In genomic region chr14:30573983-30574584, GRCm38 (mm10) we compare ENCODE assay signal across 9 mouse cellular contexts. TPM values are rescaled to one million over a fixed set of nuclear protein-coding genes. Genes with fewer than 3 reads are reported as not detected.
DNase-seq lines count a peak whose midpoint lies in the region; ATAC-seq and TF ChIP-seq lines count a peak whose summit lies in the region.
"Had no signal": no experiment of that assay in that cellular context is flagged by ENCODE, and none has a peak within 500 bp of the region (broad histone marks: within the 10 kb centered on the region; RNA-seq: fewer than 3 reads in every experiment).

No protein-coding gene starts in this region.

- ATAC-seq in hindbrain, embryonic 14.5 days (ENCODE audit: low FRiP score) = peak; percentile 69; the same call in 1 of the 2 replicates
- peak; percentile 67 for ATAC-seq in lung, postnatal 0 days

- no peak overlapping the region; the same call in 1 of the 2 replicates for H3K27ac ChIP-seq in MEL (ENCODE audit: control insufficient read depth, low read depth, low read length)
- H3K27ac ChIP-seq in forebrain, embryonic 10.5 days = no peak overlapping the region; the same call in 1 of the 2 replicates
- H3K27ac ChIP-seq in hindbrain, embryonic 14.5 days = no peak overlapping the region
- no peak overlapping the region for H3K27ac ChIP-seq in lung, postnatal 0 days (ENCODE audit: low read length)
- H3K27ac ChIP-seq: heart, embryonic 15.5 days had no signal

- H3K9me3 ChIP-seq in MEL (replicated peaks; ENCODE audit: insufficient read depth, low read length) = no peaks in the 10 kb centered on the region
- no peaks in the 10 kb centered on the region for H3K9me3 ChIP-seq in forebrain, embryonic 10.5 days
- H3K9me3 ChIP-seq in hindbrain, embryonic 14.5 days (ENCODE audit: control insufficient read depth, low read length) = no peaks in the 10 kb centered on the region
- H3K9me3 ChIP-seq in lung, postnatal 0 days (ENCODE audit: low read length) = no peaks in the 10 kb centered on the region
- H3K9me3 ChIP-seq: heart, embryonic 15.5 days had no signal

- no peak overlapping the region for H3K4me2 ChIP-seq in hindbrain, embryonic 14.5 days (replicated peaks)
- H3K4me2 ChIP-seq in lung, postnatal 0 days (replicated peaks; ENCODE audit: low read depth, low read length) = no peak overlapping the region
- H3K4me2 ChIP-seq: heart, embryonic 15.5 days had no signal

- no peaks in the 10 kb centered on the region for H3K27me3 ChIP-seq in MEL (ENCODE audit: control insufficient read depth in 1 of 2, insufficient read depth in 2 of 2, low read length in 2 of 2)
- H3K27me3 ChIP-seq in forebrain, embryonic 10.5 days (ENCODE audit: poor library complexity, severe bottlenecking) = no peaks in the 10 kb centered on the region
- H3K27me3 ChIP-seq in hindbrain, embryonic 14.5 days (ENCODE audit: control insufficient read depth, insufficient read depth, low read length) = no peaks in the 10 kb centered on the region
- H3K27me3 ChIP-seq in lung, postnatal 0 days (replicated peaks; ENCODE audit: insufficient read depth, low read length) = no peaks in the 10 kb centered on the region
- H3K27me3 ChIP-seq: heart, embryonic 15.5 days had no signal

- H3K79me2 ChIP-seq in MEL (ENCODE audit: control insufficient read depth, insufficient read depth, low read length, poor library complexity) = no peaks in the 10 kb centered on the region; the same call in 1 of the 2 replicates

- no peak overlapping the region for H3K4me3 ChIP-seq in MEL (ENCODE audit: control insufficient read depth in 1 of 2, insufficient read depth in 1 of 2, low read depth in 2 of 2, low read length in 2 of 2)
- no peak overlapping the region for H3K4me3 ChIP-seq in forebrain, embryonic 10.5 days
- H3K4me3 ChIP-seq in hindbrain, embryonic 14.5 days (replicated peaks; ENCODE audit: low read length) = no peak overlapping the region
- H3K4me3 ChIP-seq in lung, postnatal 0 days (ENCODE audit: low read depth, low read length) = no peak overlapping the region
- H3K4me3 ChIP-seq: heart, embryonic 15.5 days had no signal

- H3K36me3 ChIP-seq in MEL (ENCODE audit: control insufficient read depth in 1 of 2, insufficient read depth in 2 of 2, low read length in 2 of 2) = peaks cover 22 to 31% of the 10 kb centered on the region in 2 experiments
- peaks cover 75% of the 10 kb centered on the region for H3K36me3 ChIP-seq in forebrain, embryonic 10.5 days (replicated peaks)
- H3K36me3 ChIP-seq in hindbrain, embryonic 14.5 days (replicated peaks; ENCODE audit: control insufficient read depth, insufficient read depth) = peaks cover 67% of the 10 kb centered on the region
- H3K36me3 ChIP-seq in lung, postnatal 0 days (ENCODE audit: insufficient read depth, low read length) = peaks cover 23% of the 10 kb centered on the region

- peak; percentile 91 for DNase-seq in MEL (ENCODE audit: low read depth, low spot score)
- DNase-seq in c-Kit-positive CD71-negative TER-119-negative erythroid progenitor cells, embryonic 14.5 days (ENCODE audit: low read depth) = peak; percentile 74
- peak; percentile 69 for DNase-seq in forebrain, embryonic 10.5 days (ENCODE audit: extremely low spot score, low spot score)
- peak; percentile 87 for DNase-seq in hindbrain, embryonic 14.5 days (ENCODE audit: low spot score)
- peak; percentile 86 to 88 for DNase-seq in layer of hippocampus, postnatal 10 days (ENCODE audit: low spot score in 2 of 2)
- DNase-seq in lung, postnatal 0 days (ENCODE audit: low spot score) = peak; percentile 82
- peak; percentile 69 for DNase-seq in ovary, postnatal 36 days (ENCODE audit: low spot score)
- DNase-seq in thymus, postnatal 14 days = peak; percentile 76

- no peak overlapping the region for H3K9ac ChIP-seq in MEL (ENCODE audit: control insufficient read depth, low read depth, low read length, poor library complexity, severe bottlenecking)
- H3K9ac ChIP-seq in hindbrain, embryonic 14.5 days = no peak overlapping the region
- no peak overlapping the region for H3K9ac ChIP-seq in lung, postnatal 0 days (replicated peaks; ENCODE audit: low read depth)

- TF ChIP-seq RAD21 in MEL (IDR thresholded peaks at IDR 0.05; ENCODE audit: low read depth, low read length) = peak; percentile 68

- TF ChIP-seq POLR2A in MEL (IDR thresholded peaks at IDR 0.05; ENCODE audit: control insufficient read depth in 1 of 2, insufficient read depth in 1 of 2, low read depth in 1 of 2, low read length in 2 of 2, poor library complexity in 1 of 2) = no peak; a peak in 1 of 4 replicates

- peak; percentile 56 to 98 (median 88) for TF ChIP-seq CTCF in MEL (IDR thresholded peaks at IDR 0.05 in 2 of 3, conservative IDR thresholded peaks at IDR 0.05 in 1 of 3; ENCODE audit: control insufficient read depth in 1 of 3, insufficient read depth in 1 of 3, low read depth in 2 of 3, low read length in 3 of 3, poor library complexity in 1 of 3, severe bottlenecking in 1 of 3)
- peak; percentile 98 for TF ChIP-seq CTCF in lung, postnatal 0 days (IDR thresholded peaks at IDR 0.05)

- TF ChIP-seq EP300 in MEL (IDR thresholded peaks at IDR 0.05; ENCODE audit: low read depth in 1 of 2, low read length in 2 of 2) = peak in 1 of 2 experiments; percentile 23; a peak in 1 of 4 replicates
- TF ChIP-seq EP300 in lung, postnatal 0 days (IDR thresholded peaks at IDR 0.05) = no peak

- peaks cover 27 to 32% of the 10 kb centered on the region in 2 experiments for H3K4me1 ChIP-seq in MEL (ENCODE audit: control insufficient read depth in 1 of 2, insufficient read depth in 2 of 2, low read length in 2 of 2)
- no peaks in the 10 kb centered on the region for H3K4me1 ChIP-seq in forebrain, embryonic 10.5 days
- H3K4me1 ChIP-seq in hindbrain, embryonic 14.5 days (replicated peaks; ENCODE audit: control insufficient read depth, insufficient read depth, low read length) = no peaks in the 10 kb centered on the region
- H3K4me1 ChIP-seq in lung, postnatal 0 days (ENCODE audit: insufficient read depth, low read depth, low read length) = no peaks in the 10 kb centered on the region

- 73% methylated on average over 6 of the region's 6 CpGs for WGBS in forebrain, embryonic 10.5 days
- WGBS in hindbrain, embryonic 14.5 days = 70% methylated on average over 6 of the region's 6 CpGs
- WGBS in lung, postnatal 0 days = 56% methylated on average over 6 of the region's 6 CpGs

TF ChIP-seq in MEL, 35 proteins besides CTCF, POLR2A, EP300 and RAD21:
- TF ChIP-seq JUND (IDR thresholded peaks at IDR 0.05; ENCODE audit: low read depth, low read length) (no peak), TCF12 (IDR thresholded peaks at IDR 0.05; ENCODE audit: low read depth, low read length) (no peak), TBP (IDR thresholded peaks at IDR 0.05; ENCODE audit: low read depth, low read length) (0 out of 2 replicates have a peak, but pooled peaks have one; percentile 22), BHLHE40 (IDR thresholded peaks at IDR 0.05; ENCODE audit: borderline replicate concordance, low read depth, low read length) (no peak), SIN3A (IDR thresholded peaks at IDR 0.05; ENCODE audit: low read length) (peak; percentile 79), ZC3H11A (IDR thresholded peaks at IDR 0.05; ENCODE audit: low read depth, low read length) (peak; percentile 60), SMC3 (IDR thresholded peaks at IDR 0.05; ENCODE audit: low read depth, low read length) (peak; percentile 83), GABPA (IDR thresholded peaks at IDR 0.05; ENCODE audit: low read depth, low read length) (no peak), KAT2A (conservative IDR thresholded peaks at IDR 0.05; ENCODE audit: low read depth, low read length) (no peak), HCFC1 (IDR thresholded peaks at IDR 0.05; ENCODE audit: low read depth, low read length) (peak; percentile 22; the same call in 1 of the 2 replicates), MYC (IDR thresholded peaks at IDR 0.05; ENCODE audit: low read depth, low read length) (peak; percentile 85), MAX (IDR thresholded peaks at IDR 0.05; ENCODE audit: low read length) (peak; percentile 53), NRF1 (IDR thresholded peaks at IDR 0.05; ENCODE audit: insufficient read depth, low read depth, low read length, poor library complexity, severe bottlenecking) (no peak), MXI1 (IDR thresholded peaks at IDR 0.05; ENCODE audit: low read depth, low read length) (peak; percentile 79), POLR2AphosphoS5 (IDR thresholded peaks at IDR 0.05; ENCODE audit: borderline replicate concordance, low read depth, low read length) (no peak), MAZ (IDR thresholded peaks at IDR 0.05; ENCODE audit: low read depth, low read length) (no peak), ZMIZ1 (IDR thresholded peaks at IDR 0.05; ENCODE audit: low read depth, low read length) (no peak)

RNA-seq across cellular contexts. Expression of gene Tkt, which starts 25.9 kb away (rescaled TPM):
- total RNA-seq in MEL (2012; rRNA removed) = 636 and 640 TPM in 2 replicates
- 1,000 to 10,000 TPM in 1 of 2 experiments, 100 to 1,000 TPM in 1; 115 to 1,273 TPM for polyA plus RNA-seq in MEL (2012; ENCODE audit: insufficient read depth in 1 of 2, insufficient read length in 2 of 2, low read depth in 1 of 2, low replicate concordance in 2 of 2, missing spikeins in 1 of 2)
- 338 and 351 TPM in 2 replicates for polyA plus RNA-seq in forebrain, embryonic 10.5 days (2016; fragmentation: Nextera tagmentation; extraction: Ambion mirVana)
- 110 and 144 TPM in 2 replicates for polyA plus RNA-seq in hindbrain, embryonic 14.5 days (2014; fragmentation: Nextera tagmentation; extraction: Ambion mirVana)
- total RNA-seq in layer of hippocampus, postnatal 10 days (2021) = 100 to 1,000 TPM; 208 to 226 TPM
- polyA plus RNA-seq in lung, postnatal 0 days (2015; fragmentation: Nextera tagmentation; extraction: Ambion mirVana) = 121 and 132 TPM in 2 replicates

RNA-seq across cellular contexts. Expression of gene Prkcd, which starts 51.9 kb away (rescaled TPM):
- total RNA-seq in MEL (2012; rRNA removed) = 33.9 and 37.4 TPM in 2 replicates
- 10 to 100 TPM in 1 of 2 experiments, not detected in 1; 72.7 TPM for polyA plus RNA-seq in MEL (2012; ENCODE audit: insufficient read depth in 1 of 2, insufficient read length in 2 of 2, low read depth in 1 of 2, low replicate concordance in 2 of 2, missing spikeins in 1 of 2)
- polyA plus RNA-seq in forebrain, embryonic 10.5 days (2016; fragmentation: Nextera tagmentation; extraction: Ambion mirVana) = 23.6 and 24.8 TPM in 2 replicates
- 19.4 and 21.1 TPM in 2 replicates for polyA plus RNA-seq in hindbrain, embryonic 14.5 days (2014; fragmentation: Nextera tagmentation; extraction: Ambion mirVana)
- 10 to 100 TPM; 37.2 to 38.6 TPM for total RNA-seq in layer of hippocampus, postnatal 10 days (2021)
- polyA plus RNA-seq in lung, postnatal 0 days (2015; fragmentation: Nextera tagmentation; extraction: Ambion mirVana) = 59.4 and 68.4 TPM in 2 replicates
